Mouse (Mus musculus) frontal cortex, adult 2 months (tissue): ENCODE measurements around the gene Mpig6b. TPM values are rescaled to one million over a fixed set of nuclear protein-coding genes. Genes with fewer than 3 reads are reported as not detected.

ENCODE experiments used
- DNase-seq, 2 experiments: peaks; one replicate each; pipeline ENCODE4 v3.0.0; 2022; ENCODE audit warnings: low spot score in 1 of 2; ENCODE audit errors: extremely low spot score in 1 of 2
- polyA plus RNA-seq: library from polyadenylated mRNA; depleted of rRNA; stranded (reverse); fragments of >200 nt; gene quantifications from 2 replicates; pipeline ENCODE4 v1.2.3, GENCODE M21; 2012; rRNA removed

Mpig6b gene
- polyA plus RNA-seq, result 0.04 TPM in 2 replicates

DNA sequence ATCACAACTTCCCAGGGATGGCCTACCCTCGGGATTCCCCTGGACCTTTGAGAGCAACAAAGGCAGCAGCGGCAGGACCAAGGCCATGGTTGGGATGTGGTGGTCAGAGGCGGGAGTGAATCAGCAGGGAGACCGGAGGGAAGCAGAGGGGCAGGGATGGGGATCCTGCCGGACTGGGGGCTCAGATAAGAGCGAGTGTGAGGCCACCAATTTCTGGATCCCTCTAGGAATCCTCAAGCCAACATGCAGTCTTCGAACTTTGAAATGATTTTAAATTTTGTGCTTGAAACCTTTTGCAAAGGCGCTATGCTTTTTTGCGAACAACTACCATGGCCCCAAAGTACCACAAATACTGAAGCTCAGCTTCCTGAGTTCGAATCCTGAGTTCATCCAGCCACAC is at the start of gene Mpig6b:
Gene Mpig6b (minus strand): TSS at position 101 of the 400 bp plus-strand sequence.
- no peak for DNase-seq

DNA sequence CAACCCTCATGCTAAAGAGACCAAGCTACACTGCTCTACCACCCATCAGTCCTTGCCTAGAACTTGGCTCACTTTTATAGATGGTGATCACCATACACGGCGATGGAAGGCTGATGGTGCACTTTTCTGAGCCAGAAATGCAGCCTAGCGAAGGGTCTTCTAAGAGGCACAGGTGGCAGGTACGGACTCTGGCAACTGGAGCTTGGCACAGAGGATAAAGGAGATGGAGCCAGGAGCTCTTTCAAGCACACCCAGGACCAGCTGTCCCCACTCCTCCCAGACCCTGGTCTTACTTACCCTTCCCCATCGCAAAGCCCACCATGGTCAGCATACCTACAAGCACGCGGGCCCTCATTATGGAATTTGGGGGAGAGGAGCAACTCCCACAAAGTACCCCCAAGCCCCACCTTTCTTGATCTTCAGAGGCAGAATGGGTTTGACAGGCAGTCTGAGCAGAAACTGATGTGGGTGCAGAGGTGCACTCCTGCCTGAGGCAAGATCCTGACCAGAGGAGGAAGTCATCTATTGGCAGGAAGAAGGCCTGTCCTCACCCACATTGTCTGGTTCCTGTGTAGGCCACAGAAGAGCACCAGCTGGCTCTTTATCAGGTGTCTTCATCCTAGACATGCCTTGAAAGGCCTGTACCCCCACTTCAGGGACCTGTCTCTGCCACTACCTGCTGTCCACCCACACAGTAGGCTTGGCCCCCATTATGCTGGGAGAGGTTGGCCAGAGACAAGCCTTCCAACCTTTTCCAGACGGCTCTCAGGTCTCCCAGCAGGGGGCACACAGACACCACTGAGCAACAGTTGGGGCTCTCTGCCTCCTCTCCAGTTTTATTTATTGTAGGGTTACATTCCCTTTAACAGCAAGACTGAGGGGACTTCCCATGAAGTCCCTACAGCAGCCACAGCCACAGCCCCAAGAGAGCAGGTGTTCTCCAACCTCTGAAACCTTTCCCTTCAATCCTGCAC is 49.3 kb upstream of the Mpig6b start, which contains the start of gene Ly6g5b:
Gene Ly6g5b (minus strand): TSS at position 383 of the 974 bp plus-strand sequence.
- no peak for DNase-seq

DNA sequence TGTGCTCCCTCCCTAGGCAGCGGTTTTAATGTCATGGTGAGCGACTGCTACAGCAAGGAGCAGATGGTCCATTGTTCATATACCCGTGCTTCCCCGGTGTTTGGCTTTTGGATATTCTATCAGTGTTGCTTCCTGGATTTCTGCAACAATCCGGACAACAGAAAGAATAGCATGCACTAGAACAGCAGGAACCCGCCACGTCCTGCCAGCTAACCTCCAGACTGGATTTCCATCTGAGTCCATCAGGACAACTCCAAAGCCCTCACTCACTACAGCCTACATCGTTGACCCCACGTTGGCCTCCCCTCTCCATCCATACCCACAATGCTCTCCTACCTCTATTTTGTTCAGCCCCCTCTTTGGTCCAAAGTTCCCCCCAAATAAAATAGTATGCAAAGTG is 45.8 kb upstream of the Mpig6b start:
- no peak for DNase-seq

DNA sequence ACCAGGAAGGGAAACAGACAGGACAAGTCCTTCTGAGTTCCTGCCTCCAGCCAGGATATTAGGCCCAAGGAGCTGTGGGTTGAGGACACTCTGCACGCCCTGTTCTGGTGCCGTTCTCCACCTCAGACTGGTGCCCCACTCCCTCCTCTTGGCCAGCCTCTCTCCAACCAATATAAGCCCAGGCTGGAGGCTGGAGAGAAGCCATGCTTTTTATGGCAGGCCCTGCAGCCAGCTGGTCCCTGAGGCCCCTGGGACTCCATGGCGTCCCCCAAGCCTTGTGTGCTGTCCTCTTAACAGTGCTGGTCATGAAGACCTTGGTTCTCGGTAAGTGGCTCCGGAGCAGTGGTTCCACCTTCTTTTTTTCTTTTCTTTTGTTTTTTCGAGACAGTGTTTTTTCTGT is 42.1 kb upstream of the Mpig6b start, which contains the start of gene Ly6g5c:
Gene Ly6g5c (plus strand): TSS at position 183 of the 400 bp plus-strand sequence.
- no peak for DNase-seq

DNA sequence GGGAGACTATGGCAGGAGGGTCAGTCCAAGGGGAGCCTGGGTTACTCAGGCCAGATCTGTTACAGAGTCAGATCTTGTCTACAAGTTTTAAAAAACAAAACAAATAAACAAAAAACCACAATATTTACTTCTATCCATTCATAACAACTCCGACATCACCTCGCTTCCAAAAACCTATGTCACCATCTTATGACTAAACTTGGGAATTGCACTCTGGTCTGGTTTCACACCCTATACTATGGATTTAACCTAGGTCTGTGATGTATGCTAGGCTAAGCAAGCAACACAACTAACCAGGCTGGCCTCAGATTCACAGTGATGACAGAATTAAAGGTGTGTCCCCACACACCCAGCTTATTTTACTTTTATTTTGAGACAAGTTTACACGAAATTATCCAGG is 40.5 kb upstream of the Mpig6b start:
- no peak for DNase-seq

DNA sequence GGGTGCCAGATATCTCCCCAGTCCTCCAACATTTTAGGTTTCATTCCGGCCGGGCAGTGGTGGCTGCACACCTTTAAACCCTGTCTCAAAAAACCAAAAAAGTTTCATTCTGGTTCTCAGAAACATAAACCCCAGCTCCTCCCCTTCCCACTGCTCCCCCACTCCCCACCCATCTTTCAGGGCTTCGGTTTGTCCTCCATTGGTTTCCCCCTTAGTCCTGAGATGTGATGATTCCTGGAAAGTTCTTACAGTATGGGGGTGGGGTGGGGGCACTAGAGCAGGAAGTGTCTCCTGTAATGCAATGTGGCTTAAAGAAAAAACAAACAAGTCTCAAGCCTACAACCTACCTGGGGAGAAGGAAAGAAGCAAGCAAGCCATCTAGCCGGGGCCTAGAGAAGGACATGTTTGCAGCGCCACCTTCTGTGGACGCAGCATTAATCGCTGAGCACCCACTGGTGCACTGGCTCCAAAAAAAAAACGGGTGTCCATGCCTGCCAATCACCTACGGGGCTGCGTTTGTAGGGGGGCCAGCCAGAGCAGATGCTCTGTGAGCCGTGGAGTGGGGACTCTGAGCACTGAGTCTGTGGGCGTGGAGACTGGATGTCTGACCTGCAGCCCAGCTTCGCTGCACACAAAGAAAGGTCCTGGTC is 39.9 kb upstream of the Mpig6b start:
- no peak for DNase-seq

DNA sequence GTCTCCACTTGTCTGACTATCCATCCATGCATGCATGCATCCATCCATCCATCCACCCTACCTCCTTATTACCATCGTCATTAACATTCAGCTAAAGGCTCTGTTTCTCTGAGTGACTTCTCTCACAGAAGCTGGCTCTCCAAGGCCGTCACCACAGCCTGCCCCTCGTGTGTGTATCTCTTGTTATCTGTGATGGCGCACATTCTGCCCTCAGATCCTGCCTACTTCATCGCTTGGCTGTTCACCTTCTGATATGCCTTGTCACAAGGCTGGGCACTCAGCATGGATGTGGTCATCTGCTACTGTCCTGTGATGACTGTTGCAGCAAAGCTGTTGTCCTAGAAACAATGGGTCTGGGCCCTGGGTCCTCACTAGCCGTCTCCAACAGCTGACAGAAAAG is 38.8 kb upstream of the Mpig6b start:
- no peak for DNase-seq

DNA sequence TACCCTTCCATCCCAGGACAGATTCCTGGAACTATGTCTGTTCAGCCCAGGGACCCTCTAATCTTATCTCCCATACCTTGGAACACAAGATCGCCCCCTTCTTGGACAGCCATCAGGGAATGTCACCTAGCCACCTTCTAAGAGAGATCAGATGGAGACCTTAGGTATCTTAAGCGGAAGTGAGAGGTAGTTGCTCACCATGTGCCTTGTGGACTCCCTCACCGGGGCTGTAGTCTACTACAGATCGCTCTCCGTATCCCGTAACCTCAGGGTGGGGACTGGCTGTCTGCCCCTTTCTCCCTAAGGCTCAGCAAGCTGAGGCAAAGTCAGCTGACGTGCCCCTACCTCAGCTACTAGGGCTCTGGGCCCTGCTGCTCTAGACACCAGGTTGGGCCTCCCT is 38.1 kb upstream of the Mpig6b start:
- no peak for DNase-seq

DNA sequence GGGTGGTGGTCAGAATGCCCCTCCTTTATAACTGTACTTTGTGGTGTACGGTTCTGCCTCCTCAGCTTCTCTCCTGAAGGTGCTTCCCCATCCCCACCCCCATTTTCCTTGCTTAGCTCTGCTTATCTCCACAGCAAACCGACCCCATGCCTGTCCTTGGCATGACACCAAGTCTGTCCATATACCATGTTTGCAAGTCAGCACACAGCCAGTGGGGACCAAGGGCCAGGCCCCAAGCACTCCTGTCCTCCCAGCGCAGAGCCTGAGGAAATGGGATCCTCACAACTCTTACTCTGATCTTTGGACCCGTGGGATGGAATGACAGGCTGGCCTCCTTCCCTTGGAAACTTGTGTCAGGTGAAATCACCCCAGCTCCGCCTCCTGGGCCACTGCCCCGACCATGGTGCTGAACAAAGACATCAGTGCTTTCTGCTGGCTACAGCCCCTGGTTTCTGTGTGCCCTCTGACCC is 37.3 kb upstream of the Mpig6b start:
- DNase-seq, result no peak

DNA sequence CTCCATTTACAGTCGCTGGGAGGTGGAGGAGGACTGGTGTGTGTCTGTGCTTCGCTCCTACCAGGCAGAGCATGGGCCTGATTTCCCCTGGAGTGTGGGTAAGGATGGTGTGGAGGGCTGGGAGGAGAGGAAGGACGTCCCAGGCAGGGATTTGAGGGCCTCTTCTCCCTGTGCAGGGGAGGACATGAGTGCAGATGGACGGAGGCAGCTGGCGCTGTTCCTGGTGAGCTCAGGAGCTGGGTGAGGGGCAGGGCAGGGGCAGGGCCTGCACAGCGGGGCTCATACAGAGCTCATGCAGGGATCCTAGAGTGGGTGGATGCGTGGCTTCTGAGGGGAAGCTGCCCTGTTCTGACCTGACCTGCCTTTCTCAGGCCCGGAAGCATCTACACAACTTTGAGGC is 36.3 kb upstream of the Mpig6b start:
- DNase-seq, result no peak

DNA sequence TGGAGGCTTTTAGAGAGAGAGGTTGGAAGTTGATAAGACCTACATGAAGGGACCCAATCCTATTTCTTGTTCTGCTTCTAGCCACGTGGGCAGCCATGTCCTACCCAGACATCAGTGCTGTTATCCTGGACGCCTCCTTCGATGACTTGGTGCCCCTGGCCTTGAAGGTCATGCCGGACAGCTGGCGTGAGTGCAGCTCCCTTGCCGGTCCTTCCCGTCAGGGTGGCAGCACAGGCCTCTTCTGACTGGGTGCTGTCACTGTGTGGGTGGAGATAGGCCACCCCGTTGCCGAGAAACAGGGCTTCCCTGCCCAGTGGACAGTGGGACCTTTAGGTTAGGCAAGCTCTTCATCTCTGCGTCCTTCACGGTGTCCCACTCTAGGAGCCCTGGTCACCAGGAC is 35.2 kb upstream of the Mpig6b start:
- DNase-seq, result no peak

DNA sequence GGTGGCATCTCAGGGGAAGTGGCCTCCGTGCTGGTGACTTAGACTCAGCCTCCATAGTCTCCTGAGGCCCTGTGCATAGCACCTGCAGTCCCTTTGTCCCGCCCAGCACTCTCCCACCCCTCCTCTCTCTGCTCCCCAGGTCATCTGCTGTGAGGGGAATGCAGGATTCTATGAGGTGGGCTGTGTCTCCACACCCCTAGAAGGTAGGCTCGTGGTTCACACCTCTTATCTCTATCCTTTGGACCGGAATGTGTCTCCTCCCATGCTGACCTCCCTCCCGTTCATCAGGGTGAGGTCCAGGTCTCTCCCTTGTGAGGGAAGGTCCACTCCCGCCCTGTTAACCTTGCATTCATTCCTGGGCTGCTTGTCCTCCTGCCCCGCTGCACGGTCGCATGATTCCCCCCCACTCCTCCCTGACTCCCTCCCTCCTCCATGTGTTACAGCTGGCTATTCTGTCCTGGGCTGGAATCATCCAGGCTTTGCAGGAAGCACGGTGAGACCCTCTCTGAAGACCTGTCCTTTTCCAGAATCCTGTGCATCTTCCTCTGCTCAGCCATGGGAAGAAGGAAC is 34.3 kb upstream of the Mpig6b start:
- no peak for DNase-seq

DNA sequence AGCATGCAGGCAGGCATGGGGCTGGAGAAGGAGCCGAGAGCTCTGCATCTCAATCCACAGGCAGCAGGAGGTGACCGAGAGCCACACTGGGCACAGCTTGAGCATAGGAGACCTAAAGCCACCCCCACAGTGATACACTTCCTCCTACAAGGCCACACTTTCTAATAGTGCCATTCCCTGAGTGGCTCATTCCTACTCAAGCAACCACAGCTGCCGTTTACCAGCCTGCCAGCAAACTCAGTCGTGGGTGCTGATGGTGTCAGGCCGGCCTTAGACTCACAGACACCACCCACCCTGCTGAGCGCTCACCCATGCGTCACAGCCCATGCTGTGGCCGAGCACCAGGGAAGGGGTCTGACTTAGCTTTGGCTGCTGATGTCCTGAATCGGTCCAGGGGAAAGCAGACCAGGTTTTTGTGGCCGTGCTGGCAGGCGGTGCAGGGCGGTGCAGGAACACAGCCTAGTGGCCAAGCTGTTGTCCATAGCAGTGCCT is 31.2 kb upstream of the Mpig6b start:
- peak; percentile 55 to 69 for DNase-seq

DNA sequence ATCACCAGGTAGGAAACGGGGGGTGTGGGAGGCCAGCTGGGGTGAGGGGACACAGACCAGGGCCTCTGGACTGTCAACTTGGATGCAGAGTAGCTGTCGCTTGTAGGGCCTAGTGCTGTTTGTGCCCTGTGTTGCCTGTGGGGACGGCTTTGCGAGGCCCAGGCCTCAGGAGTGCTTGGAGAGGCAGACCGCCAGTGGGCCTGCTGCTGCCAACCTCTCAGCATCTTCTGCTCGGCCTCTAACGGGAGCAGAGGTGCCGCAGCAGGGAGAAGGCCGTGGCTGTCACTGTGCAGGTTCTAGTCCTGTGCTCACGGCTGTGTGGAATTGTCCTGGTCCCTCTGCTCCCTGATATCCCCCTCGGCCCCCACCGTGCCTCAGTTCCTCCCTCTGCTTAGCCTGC is 30.6 kb upstream of the Mpig6b start:
- no peak for DNase-seq

DNA sequence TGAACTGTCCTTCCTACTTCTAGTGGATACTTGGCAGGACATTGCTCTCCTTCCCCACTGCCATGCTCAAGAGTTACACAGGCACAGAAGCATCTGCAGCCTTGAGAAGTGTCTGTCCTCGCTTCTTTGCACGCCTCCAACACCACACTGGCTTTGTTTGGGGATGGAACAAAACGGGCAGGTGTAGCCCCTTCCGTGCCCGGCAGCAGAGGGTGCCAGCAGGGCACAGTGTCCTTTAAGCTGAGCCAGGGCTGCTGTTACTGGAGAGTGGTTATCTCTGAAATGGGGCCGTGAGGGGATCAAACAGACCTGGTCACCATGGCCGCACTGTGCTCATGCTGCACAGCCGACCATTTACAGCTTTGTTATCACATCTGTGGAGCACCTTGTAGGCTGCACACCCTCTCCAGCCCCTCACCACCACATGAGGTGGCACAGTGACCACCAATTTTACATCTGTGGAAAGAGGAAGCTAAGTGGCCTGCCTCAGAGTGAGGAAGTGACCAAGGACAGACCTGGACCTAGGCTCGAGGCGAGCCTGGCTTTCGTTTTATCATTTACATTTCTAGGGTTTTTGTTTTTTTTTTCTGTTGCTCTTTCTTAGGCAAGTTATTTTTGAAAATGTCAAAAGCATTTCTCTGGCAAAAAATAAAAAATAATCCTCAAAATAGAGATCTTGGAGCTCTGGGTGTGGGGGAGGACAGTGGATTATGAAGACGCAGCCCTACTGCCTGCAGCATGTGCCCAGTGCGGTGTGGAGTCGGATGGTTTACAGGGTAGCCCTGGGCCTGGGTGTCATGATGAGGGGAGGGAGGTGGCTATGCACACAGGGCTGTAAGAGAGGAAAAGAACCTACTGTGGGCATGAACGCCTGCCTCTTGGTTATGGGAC is 28.7 kb upstream of the Mpig6b start:
- DNase-seq, result no peak

DNA sequence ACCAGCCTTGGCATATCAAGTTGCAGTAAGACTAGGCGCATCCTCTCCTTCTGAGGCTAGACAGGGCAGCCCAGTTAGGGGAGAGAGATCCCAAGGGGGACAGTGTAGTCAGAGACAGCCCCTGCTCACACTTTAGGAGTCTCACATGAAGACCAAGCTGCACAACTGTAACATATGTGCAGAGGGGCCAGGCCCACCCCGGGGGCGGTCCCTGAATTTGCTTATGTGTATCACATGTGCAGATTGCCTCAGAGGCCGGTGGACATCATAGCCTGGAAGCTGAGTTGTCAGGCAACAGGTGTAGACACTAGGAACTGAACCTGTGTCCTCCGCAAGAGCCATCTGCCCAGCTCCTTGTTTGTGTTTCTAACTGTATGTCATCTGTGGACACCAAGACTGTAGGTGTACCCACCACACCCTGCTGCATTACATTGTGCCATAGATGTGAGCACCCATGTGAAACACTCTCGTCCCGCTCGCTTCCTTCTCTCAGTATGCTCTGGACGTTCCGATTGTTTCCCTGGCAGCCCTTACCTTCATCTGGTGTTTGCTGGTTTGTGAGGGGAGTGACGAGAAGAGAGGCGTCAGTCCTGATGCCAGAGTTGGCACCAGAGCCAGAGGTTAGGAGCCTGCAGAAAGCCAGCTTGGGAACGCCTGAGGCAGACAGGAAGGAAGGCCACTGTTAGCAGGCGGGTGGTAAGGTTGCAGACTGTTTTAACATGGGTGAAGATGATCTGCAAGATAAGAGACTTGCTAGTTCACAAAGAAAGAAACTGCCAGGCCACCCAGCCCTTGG is 26.6 kb upstream of the Mpig6b start:
- DNase-seq, result no peak

DNA sequence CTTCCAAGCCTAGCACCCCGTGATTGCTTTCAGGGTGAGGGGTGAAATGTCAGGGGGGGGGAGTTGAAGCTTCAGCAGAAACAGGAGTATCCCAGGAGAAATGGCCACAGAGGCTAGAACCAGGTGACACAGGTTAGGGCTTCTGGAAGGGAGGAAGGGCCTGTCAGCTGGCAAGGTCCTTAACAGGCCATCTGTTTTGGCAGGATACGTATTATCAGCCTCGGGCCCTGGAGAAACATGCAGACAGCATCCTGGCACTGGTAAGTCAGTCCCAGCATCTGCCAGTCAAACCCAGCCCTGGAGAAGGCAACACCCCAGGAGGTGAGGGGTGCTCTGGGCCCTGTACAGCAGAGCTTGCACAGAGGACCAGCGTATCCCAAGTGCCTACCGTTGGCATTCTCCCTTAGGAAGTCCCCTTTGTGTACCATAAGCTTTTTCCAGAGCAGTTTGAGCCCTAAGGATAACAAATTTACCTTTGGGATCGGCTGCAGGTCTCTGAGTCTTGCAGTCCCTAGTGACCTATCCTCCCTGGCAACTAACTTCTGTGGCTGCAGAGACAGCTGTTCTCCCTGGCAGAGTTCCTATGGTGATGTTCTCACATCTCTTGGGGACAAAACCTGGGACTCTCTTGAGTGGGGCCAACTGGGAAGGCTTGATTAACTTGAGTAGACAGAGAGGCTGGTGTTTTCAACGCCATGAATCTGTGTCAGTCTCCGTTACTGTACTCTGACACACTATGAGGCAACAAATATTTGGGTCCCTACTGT is 24.4 kb upstream of the Mpig6b start:
- DNase-seq, result no peak

DNA sequence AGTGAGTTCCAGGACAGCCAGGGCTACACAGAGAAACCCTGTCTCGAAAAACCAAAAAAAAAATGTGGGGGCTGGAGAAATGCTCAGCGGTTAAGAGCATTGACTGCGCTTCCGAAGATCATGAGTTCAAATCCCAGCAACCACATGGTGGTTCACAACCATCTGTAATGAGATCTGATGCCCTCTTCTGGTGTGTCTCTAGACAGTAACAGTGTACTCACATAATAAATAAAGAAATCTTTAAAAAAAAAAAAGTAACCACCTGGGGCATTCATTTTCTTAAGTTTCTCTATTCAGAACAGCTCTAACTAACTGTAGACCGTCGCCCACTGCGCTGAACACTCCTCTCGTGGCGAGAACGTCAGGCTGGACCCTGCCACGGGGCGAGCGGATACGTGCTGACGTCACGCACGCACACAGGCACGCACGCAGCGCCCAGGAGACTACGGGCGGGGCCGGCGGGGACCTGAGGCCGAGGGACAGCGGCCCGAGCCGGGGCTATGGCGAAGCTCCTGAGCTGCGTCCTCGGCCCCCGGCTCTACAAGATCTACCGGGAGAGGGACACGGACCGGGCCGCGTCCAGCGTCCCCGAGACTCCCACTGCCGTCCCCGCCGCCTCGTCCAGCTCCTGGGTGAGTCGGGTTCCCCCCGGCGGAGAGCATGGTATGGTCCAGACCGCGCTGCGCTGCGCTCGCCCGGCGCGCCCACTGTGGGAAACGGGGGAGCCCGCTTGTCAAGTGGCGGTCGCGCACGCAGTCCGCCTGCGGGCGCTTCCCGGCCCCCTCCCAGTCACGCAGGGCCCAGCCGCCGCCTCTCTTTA is 23.1 kb upstream of the Mpig6b start, which contains the start of gene Abhd16a:
Gene Abhd16a (plus strand): TSS at position 439 of the 820 bp plus-strand sequence.
- peak; percentile 87 to 95 for DNase-seq
